Mouse (Mus musculus) kidney, embryonic 16.5 days (tissue): ENCODE data around the gene Ntn4. TPM values are rescaled to one million over a fixed set of nuclear protein-coding genes. Genes with fewer than 3 reads are reported as not detected.
A peak's percentile ranks its signal among the peaks of the same experiment; 100 is the strongest.

Experiments used
- ATAC-seq: fragments of 200-750 bp; cut with Nextera tagmentation; 2 replicates; pipeline ENCODE4 v1.8.0; 2017; ENCODE audit warnings: moderate TSS enrichment; ENCODE audit not compliant: low FRiP score, low TSS enrichment
- H3K27ac ChIP-seq: fragments of 300-500 bp; sonication (generic); 2 replicates; pipeline ENCODE4 v1.5.1; 2014; ENCODE audit warnings: low read length
- H3K27me3 ChIP-seq: fragments of 300-500 bp; sonication (generic); 2 replicates; pipeline ENCODE4 v1.6.1; 2014; ENCODE audit warnings: low read length, control low read depth, mixed read lengths; ENCODE audit not compliant: insufficient read depth
- H3K36me3 ChIP-seq: fragments of 300-500 bp; sonication (generic); 2 replicates; pipeline ENCODE4 v1.6.1; 2014; ENCODE audit warnings: low read length, control low read depth, mixed read lengths; ENCODE audit not compliant: insufficient read depth
- H3K4me1 ChIP-seq: fragments of 300-500 bp; sonication (generic); 2 replicates; pipeline ENCODE4 v1.6.1; 2014; ENCODE audit warnings: low read length, control low read depth, mixed read lengths; ENCODE audit not compliant: insufficient read depth
- H3K4me2 ChIP-seq: fragments of 300-500 bp; sonication (generic); replicated peaks from 2 replicates; pipeline ENCODE4 v1.6.1; 2014; ENCODE audit warnings: low read depth, low read length
- H3K4me3 ChIP-seq: fragments of 300-500 bp; sonication (generic); 2 replicates; pipeline ENCODE4 v1.5.1; 2014; ENCODE audit warnings: mild to moderate bottlenecking, low read length
- H3K9ac ChIP-seq: fragments of 300-500 bp; sonication (generic); replicated peaks from 2 replicates; pipeline ENCODE4 v1.6.1; 2014; ENCODE audit warnings: low read length
- H3K9me3 ChIP-seq: fragments of 300-500 bp; sonication (generic); 2 replicates; pipeline ENCODE4 v1.6.1; 2016; ENCODE audit warnings: low read length, control low read depth
- WGBS: fragments of 180-500 bp; shearing (Covaris S2); extraction: QIAGEN DNeasy Blood & Tissue Kit; methylation state at CpG from one replicate; pipeline ENCODE4 v1.1.7; 2014; 5-methylcytosine and 5-hydroxymethylcytosine counted together
- polyA plus RNA-seq: library from polyadenylated mRNA; unstranded; fragments of >200 nt; fragmentation: Nextera tagmentation; extraction: Ambion mirVana; gene quantifications from 2 replicates; pipeline ENCODE4 v1.2.1, GENCODE M21; 2015

The Ntn4 gene
- polyA plus RNA-seq, 1 experiment from 2014 or later: 0.59 TPM

DNA sequence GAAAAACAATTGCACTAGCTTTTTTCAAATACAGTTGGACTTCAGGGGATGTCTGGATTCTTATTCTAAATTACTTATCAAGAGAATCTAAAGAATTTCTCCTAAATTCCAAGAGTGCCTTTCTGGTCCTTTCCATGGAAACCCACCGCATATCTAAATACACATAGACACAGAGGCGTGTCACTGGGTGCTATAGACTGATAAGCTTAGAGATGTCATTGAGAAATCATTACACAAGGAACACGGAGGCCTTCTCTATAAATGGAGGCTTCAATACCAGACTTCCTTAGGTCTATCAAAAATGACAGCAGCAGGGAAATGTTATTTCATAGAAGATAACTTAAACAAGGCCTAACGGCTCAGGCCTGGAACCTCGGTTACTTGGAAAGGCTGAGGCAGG is 68.0 kb downstream of the Ntn4 start:
- no peak for ATAC-seq
- Histone ChIP-seq H3K4me3 (no peak overlapping the region), H3K36me3 (peaks cover 7% of the 10 kb centered on the region), H3K4me2 (no peak overlapping the region), H3K27me3 (no peaks in the 10 kb centered on the region), H3K9me3 (peaks cover 6% of the 10 kb centered on the region; the same call in 1 of the 2 replicates), H3K27ac (no peak overlapping the region), H3K9ac (no peak overlapping the region), H3K4me1 (no peaks in the 10 kb centered on the region)
- 81% methylated on average over 5 of the region's 5 CpGs for WGBS

DNA sequence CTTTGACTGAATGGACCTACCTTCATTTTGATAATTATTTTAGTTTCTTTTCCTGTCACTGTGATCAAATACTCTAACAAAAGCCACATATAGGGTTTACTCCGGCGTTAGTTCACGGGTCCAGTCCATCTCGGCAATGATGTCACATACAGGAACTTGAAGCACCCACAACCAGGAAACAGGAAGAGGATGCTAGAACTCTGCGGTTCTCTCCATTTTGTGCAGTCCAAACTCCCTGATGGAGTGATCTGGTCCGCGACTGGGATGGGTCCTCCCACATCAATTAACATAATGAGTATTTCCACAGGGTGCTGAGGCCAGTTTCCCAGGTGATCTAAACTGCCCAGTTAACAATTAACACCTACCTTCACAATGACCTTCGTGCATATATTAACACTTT is 69.1 kb downstream of the Ntn4 start:
- no peak overlapping the region for H3K9ac ChIP-seq
- H3K4me3 ChIP-seq: no peak overlapping the region
- no peak overlapping the region for H3K4me2 ChIP-seq
- ATAC-seq: no peak
- peaks cover 6% of the 10 kb centered on the region; the same call in 1 of the 2 replicates for H3K9me3 ChIP-seq
- H3K27ac ChIP-seq: no peak overlapping the region
- H3K4me1 ChIP-seq: no peaks in the 10 kb centered on the region
- H3K27me3 ChIP-seq: no peaks in the 10 kb centered on the region
- WGBS: 84% methylated on average over 8 of the region's 8 CpGs
- peaks cover 7% of the 10 kb centered on the region for H3K36me3 ChIP-seq

DNA sequence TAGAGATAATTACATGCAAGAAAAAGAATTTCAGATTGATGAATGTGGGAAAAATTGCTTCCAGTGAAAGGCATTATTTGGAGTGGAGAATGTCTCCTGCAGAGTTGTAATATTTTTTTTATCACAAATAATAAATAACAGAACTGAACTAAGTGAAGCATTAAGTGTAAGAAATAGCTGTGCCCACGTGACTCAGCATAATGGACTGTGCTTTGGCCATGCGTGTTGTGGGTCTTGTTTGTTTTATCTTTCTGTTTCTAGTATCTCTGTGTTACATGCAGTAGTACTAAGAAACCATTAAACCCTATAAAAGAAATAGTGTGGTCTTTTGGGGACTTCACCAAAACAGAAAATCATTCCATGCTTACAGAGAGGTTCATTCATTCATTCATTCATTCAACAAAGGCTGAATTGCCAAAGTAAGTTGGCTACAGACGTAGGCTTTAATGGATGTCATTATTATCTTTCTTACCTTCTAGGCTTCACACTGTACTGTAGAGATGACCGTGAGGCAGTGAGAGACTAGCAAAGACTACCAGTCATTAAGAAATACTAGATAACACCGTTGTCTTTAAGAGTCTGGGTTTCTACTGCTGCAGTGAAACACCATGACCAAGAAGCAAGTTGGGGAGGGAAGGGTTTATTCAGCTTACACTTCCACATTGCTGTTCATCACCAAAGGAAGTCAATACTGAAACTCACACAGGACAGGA is 81.3 kb downstream of the Ntn4 start:
- Histone ChIP-seq H3K4me3 (no peak overlapping the region), H3K9ac (no peak overlapping the region), H3K9me3 (no peaks in the 10 kb centered on the region), H3K27ac (no peak overlapping the region), H3K4me1 (0 out of 2 replicates have a peak, but pooled peaks cover 3% of the 10 kb centered on the region), H3K36me3 (no peaks in the 10 kb centered on the region), H3K4me2 (no peak overlapping the region), H3K27me3 (no peaks in the 10 kb centered on the region)
- ATAC-seq: no peak
- 87% methylated on average over 5 of the region's 5 CpGs for WGBS

DNA sequence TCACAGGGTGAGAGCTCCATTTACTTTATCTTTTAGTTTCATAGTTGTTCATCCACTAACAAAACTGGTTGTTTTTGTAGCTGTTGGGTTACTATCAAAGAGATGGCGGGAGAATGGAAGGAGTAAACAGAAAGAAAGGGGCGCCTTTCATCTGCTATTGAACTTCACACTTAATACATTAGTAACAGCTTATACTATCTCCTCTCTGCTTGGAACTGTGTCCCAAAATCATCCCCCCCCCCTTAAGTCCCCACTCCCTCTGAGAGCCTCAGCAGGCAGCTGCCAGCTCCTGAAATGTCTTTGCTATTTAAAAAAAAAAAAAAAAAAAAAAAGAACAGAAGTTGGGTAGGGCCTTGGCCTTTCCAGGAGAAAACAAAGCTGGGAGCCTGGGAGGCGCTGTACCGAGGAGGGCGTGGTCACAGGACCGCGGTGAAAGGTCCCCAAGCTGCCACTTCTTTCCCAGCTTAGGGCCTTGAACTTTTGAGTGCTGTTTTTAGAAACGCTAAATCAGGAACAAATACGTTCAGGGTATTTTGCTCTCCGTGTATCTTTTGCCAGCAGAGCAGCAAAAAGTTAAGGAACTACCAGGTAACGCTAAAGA is 83.6 kb downstream of the Ntn4 start:
- H3K27me3 ChIP-seq: no peaks in the 10 kb centered on the region
- H3K9me3 ChIP-seq: no peaks in the 10 kb centered on the region
- H3K9ac ChIP-seq: no peak overlapping the region
- H3K4me3 ChIP-seq: no peak overlapping the region
- H3K36me3 ChIP-seq: no peaks in the 10 kb centered on the region
- H3K4me1 ChIP-seq: 0 out of 2 replicates have a peak, but pooled peaks cover 3% of the 10 kb centered on the region
- WGBS: 12% methylated on average over 11 of the region's 11 CpGs
- H3K4me2 ChIP-seq: peak overlapping the region; percentile 37
- no peak overlapping the region; the same call in 1 of the 2 replicates for H3K27ac ChIP-seq
- ATAC-seq: no peak

DNA sequence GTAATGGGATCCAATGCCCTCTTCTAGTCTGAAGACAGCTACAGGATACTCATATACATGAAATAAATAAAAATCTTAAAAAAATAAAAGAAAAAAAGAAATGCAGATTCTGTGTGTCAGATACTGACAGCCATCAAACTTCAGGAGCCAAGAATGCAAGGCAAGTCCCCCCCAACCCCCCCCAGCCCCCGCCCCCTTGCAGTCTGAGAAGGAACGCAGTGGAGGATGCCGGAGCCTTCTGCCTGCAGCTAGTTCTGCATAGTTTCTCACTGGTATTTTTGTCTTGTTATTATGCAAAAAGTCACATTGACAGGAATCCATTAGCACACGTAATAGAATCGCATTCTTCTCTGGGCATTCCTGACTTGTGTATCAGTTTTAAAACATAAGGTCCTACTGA is 87.7 kb downstream of the Ntn4 start:
- Histone ChIP-seq H3K4me1 (0 out of 2 replicates have a peak, but pooled peaks cover 3% of the 10 kb centered on the region), H3K4me2 (no peak overlapping the region), H3K36me3 (no peaks in the 10 kb centered on the region), H3K4me3 (no peak overlapping the region), H3K9ac (no peak overlapping the region), H3K27me3 (no peaks in the 10 kb centered on the region), H3K27ac (no peak overlapping the region), H3K9me3 (no peaks in the 10 kb centered on the region)
- WGBS: 67% methylated on average over 5 of the region's 5 CpGs
- no peak for ATAC-seq

DNA sequence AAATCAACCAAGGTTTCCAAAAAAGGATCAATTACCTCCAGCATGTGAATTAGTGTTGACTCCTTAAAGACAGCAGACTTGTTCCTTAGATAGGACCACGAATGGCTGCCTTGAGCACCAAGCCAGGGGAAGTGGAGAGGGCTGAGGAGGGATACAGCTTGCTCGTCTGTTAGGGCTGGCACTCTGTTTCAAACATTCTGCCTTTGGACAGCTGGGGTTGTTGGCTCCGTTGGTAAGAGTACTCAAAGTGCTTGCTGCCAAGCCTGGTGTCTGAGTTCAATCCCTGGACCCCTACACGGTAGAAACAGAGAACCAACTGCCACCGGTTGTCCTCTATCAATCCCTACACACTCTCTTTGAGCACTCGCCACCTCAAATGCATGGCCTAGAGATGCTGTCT is 90.0 kb downstream of the Ntn4 start:
- Histone ChIP-seq H3K4me1 (no peaks in the 10 kb centered on the region), H3K9me3 (no peaks in the 10 kb centered on the region), H3K36me3 (no peaks in the 10 kb centered on the region), H3K4me2 (no peak overlapping the region), H3K4me3 (no peak overlapping the region), H3K9ac (no peak overlapping the region), H3K27ac (no peak overlapping the region), H3K27me3 (no peaks in the 10 kb centered on the region)
- ATAC-seq: no peak
- WGBS: 86% methylated on average over 6 of the region's 6 CpGs

DNA sequence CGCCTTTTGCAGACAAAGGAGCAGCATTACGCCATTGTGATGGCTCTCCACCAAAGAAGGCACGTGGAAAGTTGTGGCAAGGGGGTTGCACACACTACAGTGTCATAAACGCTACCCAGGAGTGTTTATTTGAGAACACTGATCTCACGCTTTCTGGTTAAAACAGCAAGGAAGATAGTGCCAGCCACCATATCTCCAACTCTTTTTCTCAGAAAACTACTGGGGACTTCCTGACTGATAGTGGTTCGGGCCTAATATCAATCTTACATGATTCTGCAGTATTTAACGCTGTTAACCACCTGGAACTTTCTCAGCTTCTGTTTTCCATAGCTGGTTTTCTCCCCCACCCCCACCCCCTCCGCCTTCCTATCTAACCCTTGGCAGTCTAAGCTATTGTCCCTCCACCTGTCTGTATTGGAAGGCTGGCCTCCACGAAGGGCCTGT is 90.8 kb downstream of the Ntn4 start:
- Histone ChIP-seq H3K27ac (no peak overlapping the region), H3K9me3 (no peaks in the 10 kb centered on the region), H3K4me1 (peaks cover 4% of the 10 kb centered on the region), H3K9ac (no peak overlapping the region), H3K4me2 (no peak overlapping the region), H3K27me3 (no peaks in the 10 kb centered on the region), H3K4me3 (no peak overlapping the region), H3K36me3 (no peaks in the 10 kb centered on the region)
- no peak for ATAC-seq
- 85% methylated on average over 9 of the region's 9 CpGs for WGBS

DNA sequence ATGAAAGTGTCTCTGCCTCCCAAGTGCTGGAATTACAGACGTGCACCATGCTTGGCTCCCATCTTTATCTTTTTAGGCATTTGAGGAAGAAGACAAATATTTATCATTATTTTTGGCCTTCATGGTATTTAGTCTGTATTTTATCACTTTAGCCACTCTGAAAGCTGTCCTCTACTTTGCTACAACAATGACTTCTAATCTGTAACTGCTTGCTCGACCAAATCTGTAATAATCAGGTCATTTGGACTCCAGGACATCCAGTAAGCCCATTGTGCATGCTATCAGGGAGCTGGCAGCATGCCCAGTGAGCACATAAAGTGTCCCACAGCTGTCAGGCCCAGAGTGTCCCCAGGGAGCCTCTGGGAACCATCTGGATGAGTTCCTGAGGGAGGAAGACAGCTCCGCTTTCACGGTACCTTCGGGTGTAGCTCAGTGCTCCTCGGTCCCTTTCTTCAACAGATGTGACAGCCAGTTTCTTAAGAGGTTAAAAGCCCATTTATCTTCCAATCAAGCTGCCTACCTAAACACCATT is 95.7 kb downstream of the Ntn4 start:
- Histone ChIP-seq H3K9ac (no peak overlapping the region), H3K27ac (no peak overlapping the region), H3K9me3 (no peaks in the 10 kb centered on the region), H3K4me1 (peaks cover 7% of the 10 kb centered on the region), H3K4me3 (no peak overlapping the region), H3K36me3 (no peaks in the 10 kb centered on the region), H3K27me3 (no peaks in the 10 kb centered on the region), H3K4me2 (no peak overlapping the region)
- 22% methylated on average over 6 of the region's 6 CpGs for WGBS
- ATAC-seq: peak; percentile 83

DNA sequence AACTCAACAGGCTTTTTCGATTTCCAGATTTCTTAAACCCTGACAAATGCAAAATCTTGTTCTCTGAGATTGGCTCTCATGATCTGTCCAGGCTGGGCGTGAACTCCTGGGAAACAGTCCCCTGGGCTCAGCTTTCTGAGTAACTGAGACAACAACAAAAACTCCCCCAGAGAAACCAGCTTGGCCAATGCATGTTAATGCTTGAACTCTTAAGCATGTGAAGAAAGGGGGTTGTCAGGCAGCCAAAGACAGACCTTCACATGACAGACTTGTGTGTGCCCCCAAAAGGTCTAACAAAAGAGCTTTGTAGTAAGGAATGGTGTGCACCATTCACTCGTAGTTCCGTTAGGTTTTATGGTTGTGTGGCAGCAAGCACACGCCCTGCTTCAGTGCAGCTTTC is 96.6 kb downstream of the Ntn4 start:
- H3K27ac ChIP-seq: no peak overlapping the region
- ATAC-seq: no peak
- H3K36me3 ChIP-seq: no peaks in the 10 kb centered on the region
- no peaks in the 10 kb centered on the region for H3K27me3 ChIP-seq
- 68% methylated on average over 5 of the region's 5 CpGs for WGBS
- H3K4me1 ChIP-seq: peaks cover 7% of the 10 kb centered on the region
- H3K9ac ChIP-seq: no peak overlapping the region
- H3K4me2 ChIP-seq: no peak overlapping the region
- H3K4me3 ChIP-seq: no peak overlapping the region
- no peaks in the 10 kb centered on the region for H3K9me3 ChIP-seq
